Mouse (Mus musculus) megakaryocyte, embryonic 14.5 days (primary cell): ENCODE data around the gene Nr3c2. TPM values are rescaled to one million over a fixed set of nuclear protein-coding genes. Genes with fewer than 3 reads are reported as not detected.

Experiments
- H3K27me3 ChIP-seq: replicated peaks from 2 replicates; pipeline ENCODE3; 2012; ENCODE audit warnings: inconsistent platforms
- H3K36me3 ChIP-seq: replicated peaks from 2 replicates; pipeline ENCODE3; 2012; ENCODE audit warnings: low read length, inconsistent platforms, mixed read lengths
- H3K4me1 ChIP-seq: 2 replicates; pipeline ENCODE4 v1.6.1; 2012; ENCODE audit warnings: inconsistent platforms
- H3K4me3 ChIP-seq: replicated peaks from 2 replicates; pipeline ENCODE3; 2012; ENCODE audit warnings: moderate library complexity, mild to moderate bottlenecking, inconsistent platforms
- H3K9me3 ChIP-seq: 2 replicates; pipeline ENCODE4 v1.6.1; 2012; ENCODE audit warnings: inconsistent platforms
- FLI1 ChIP-seq: IDR thresholded peaks from 2 replicates; pipeline ENCODE4 v1.6.1; 2012; ENCODE audit warnings: low read length, inconsistent platforms, mixed read lengths
- GATA1 ChIP-seq: IDR thresholded peaks from 3 replicates; pipeline ENCODE4 v1.6.1; 2012; ENCODE audit warnings: mixed read lengths, low read length, inconsistent platforms, borderline replicate concordance
- polyA plus RNA-seq: library from polyadenylated mRNA; stranded (reverse); fragments of >175 nt; gene quantifications from 2 replicates; pipeline ENCODE4 v1.2.3, GENCODE M21; 2012; ENCODE audit warnings: low replicate concordance; ENCODE audit not compliant: insufficient read depth

The Nr3c2 gene
- polyA plus RNA-seq, 1 experiment, result not detected

DNA sequence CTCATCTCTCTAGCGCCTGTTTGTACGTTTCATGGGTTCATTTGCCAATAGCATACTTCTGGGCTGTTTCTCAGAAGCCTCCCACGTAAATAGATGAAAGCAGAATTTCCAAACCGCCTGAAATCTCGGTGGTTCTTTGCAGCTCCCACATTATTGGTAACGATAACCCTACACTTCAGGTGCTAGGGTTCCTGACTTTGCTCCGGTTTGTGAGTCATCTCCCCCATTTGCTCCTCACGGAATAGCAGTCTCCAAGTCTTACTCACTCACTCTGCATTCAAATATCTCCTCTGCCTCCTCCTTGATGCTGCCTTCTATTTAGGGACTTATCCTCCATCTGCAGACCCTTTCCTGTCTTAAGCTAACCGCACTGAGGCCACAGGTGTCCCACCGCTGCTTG, 215.5 kb downstream of the Nr3c2 start:
- Histone ChIP-seq H3K27me3 (no peaks in the 10 kb centered on the region), H3K9me3 (peaks cover 5% of the 10 kb centered on the region; the same call in 1 of the 2 replicates), H3K4me3 (no peak overlapping the region), H3K36me3 (no peaks in the 10 kb centered on the region), H3K4me1 (no peaks in the 10 kb centered on the region)
- TF ChIP-seq GATA1 (no peak), FLI1 (no peak)

DNA sequence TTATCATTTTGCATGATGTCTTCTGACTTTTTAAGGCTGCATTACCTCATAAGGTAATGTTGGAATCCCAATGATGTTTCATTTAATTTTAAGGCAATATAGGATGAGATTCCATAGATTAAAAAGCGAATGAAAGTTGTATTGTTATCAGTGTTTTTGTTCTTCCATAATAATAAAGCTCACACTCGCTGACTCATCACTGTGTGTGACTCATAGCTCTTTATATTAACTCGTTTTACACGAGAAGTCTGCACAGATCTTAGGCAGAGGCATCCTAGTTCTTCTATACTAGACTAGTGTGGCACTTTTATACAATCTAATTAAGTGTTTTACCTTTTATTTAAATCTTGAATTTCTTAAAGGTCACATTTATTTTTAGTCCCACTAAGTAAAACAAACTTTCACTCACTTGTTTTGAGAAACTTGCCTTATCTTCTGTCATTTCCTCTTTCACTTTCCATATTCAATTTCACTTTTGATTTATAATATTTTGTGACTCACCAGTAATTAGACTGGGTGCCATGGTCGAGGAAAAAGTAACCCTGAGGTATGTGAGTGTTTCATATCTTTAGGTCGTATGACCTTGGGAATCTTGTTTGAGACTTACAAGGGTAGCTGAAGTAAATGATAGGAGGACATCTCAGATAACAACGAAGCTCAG, 217.3 kb downstream of the Nr3c2 start:
- Histone ChIP-seq H3K27me3 (no peaks in the 10 kb centered on the region), H3K9me3 (peaks cover 5% of the 10 kb centered on the region; the same call in 1 of the 2 replicates), H3K4me1 (no peaks in the 10 kb centered on the region), H3K36me3 (no peaks in the 10 kb centered on the region), H3K4me3 (no peak overlapping the region)
- no peak for TF ChIP-seq GATA1
- TF ChIP-seq FLI1, result no peak

DNA sequence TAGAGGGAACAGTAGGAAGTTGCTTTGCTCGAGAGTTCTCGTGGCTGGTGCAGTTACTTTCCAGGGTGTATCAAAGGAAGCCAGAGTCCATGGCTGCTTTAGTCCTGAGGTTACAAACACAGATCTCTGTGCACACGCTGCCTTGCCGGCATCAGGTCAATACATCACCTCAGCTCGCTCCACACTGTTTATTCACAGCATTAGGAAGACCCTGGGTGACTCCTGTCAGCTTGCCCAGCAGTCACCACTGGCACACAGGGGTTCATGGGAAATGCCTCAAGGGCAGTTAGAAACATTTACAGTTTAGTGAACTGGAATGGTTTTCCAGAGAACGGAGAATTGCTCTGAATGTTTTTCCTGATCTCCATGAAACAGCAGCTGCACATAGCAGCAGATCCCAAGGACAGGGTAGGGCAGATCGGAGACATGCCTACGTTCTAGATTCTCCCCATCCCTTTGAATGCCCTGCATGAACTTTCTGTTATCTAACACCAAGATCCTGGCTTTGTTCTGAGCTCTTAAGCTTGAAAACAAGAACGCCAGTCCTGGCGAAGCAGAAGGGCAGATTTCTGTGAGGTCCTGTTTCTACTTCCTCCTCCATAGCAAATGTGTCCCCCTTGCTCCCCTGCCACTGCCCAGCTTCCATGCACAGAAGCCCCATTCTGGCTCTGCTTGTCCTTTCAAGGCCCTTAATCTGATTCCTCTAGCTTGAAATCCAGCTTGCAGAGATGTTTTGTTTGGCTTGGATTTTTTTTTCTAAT, 221.7 kb downstream of the Nr3c2 start:
- H3K9me3 ChIP-seq, result no peaks in the 10 kb centered on the region
- no peaks in the 10 kb centered on the region for H3K36me3 ChIP-seq
- no peak overlapping the region for H3K4me3 ChIP-seq
- TF ChIP-seq FLI1 (no peak), GATA1 (no peak)
- no peaks in the 10 kb centered on the region for H3K4me1 ChIP-seq
- no peaks in the 10 kb centered on the region for H3K27me3 ChIP-seq

DNA sequence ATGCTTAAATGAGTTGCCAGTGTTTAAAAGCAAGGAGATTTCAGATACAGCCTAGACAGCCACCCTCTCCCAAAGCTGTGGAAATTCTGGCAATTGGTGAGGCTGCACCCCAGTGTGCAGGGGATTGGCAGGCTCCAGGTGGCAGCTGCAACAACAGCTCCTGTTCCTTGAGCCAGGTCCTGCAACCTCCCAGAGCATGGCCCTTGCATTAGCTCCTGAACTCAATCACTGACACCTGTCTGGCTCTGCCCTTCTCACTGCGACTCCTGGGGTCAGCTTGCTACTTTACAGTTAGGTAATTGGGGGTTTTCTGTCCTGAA, 222.3 kb downstream of the Nr3c2 start:
- Histone ChIP-seq H3K4me3 (no peak overlapping the region), H3K36me3 (no peaks in the 10 kb centered on the region)
- TF ChIP-seq GATA1 (no peak), FLI1 (no peak)

DNA sequence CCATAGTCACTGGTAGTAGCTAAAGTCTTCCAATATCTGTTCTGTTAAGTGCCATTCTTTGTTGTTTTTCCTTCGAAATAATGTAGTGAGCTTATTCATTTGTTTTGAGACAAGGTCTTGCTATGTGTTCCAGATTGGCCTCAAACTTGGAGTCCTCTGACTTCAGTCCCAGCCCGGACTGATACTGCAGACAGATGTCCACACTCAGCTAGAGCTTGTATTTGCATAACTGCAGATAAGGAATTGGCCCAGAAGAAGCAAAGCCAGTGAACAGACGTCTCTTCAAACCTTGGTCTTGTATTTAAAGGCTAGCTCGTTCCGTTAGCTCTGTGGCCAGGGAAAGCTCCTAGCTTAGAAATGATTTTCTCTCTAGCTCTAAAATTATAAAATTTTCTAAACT, 223.1 kb downstream of the Nr3c2 start:
- Histone ChIP-seq H3K4me1 (no peaks in the 10 kb centered on the region), H3K4me3 (no peak overlapping the region), H3K27me3 (no peaks in the 10 kb centered on the region), H3K9me3 (peaks cover 4% of the 10 kb centered on the region; the same call in 1 of the 2 replicates), H3K36me3 (no peaks in the 10 kb centered on the region)
- TF ChIP-seq GATA1, result no peak
- no peak for TF ChIP-seq FLI1

More for the DNA sequence above, 222.3 kb downstream of the Nr3c2 start:
- Histone ChIP-seq H3K9me3 (no peaks in the 10 kb centered on the region), H3K4me1 (no peaks in the 10 kb centered on the region), H3K27me3 (no peaks in the 10 kb centered on the region)

DNA sequence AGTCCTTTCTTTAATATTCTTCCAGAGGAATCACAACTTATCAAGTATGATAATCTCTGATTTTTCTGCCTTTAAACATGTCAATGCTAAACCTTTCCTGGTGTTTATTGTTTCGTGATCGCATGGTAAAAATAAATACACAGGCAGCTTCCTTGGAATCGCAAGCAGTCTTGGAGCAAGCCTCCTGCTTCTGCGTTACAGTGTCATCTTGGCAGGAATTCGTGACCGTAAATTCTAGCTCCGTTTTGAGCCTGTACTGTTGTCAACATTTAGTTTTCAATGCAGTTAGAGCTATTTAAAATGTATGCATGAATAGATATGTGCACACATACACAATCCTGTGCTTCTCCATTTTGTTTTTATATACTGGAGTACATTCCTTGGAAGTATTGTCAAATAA, 226.5 kb downstream of the Nr3c2 start:
- no peaks in the 10 kb centered on the region for H3K4me1 ChIP-seq
- TF ChIP-seq GATA1 (no peak), FLI1 (no peak)
- no peaks in the 10 kb centered on the region for H3K27me3 ChIP-seq
- H3K4me3 ChIP-seq, result no peak overlapping the region
- H3K9me3 ChIP-seq, result peaks cover 22% of the 10 kb centered on the region
- no peaks in the 10 kb centered on the region for H3K36me3 ChIP-seq

DNA sequence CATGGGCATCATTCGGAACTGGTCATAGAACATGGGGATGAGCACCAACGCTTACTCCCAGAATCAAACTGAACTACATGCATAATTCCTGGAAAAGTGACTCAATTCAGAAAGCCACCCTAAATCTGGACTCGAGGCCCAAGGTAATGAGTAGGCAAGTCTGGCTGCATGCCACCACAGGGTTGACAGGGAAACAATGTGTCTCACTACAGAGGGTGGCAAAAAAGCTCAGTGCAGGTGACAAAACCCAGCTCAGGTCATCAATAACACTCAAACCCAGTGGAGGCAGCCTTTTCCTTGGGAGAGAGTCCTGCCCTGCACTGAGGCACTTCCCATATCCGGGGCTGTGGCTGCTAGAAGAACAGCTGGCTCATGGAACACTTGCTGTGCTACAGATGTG, 228.8 kb downstream of the Nr3c2 start:
- H3K4me1 ChIP-seq, result no peaks in the 10 kb centered on the region
- H3K9me3 ChIP-seq, result peaks cover 25% of the 10 kb centered on the region
- H3K27me3 ChIP-seq, result no peaks in the 10 kb centered on the region
- no peaks in the 10 kb centered on the region for H3K36me3 ChIP-seq
- TF ChIP-seq FLI1 (no peak), GATA1 (no peak)
- no peak overlapping the region for H3K4me3 ChIP-seq

DNA sequence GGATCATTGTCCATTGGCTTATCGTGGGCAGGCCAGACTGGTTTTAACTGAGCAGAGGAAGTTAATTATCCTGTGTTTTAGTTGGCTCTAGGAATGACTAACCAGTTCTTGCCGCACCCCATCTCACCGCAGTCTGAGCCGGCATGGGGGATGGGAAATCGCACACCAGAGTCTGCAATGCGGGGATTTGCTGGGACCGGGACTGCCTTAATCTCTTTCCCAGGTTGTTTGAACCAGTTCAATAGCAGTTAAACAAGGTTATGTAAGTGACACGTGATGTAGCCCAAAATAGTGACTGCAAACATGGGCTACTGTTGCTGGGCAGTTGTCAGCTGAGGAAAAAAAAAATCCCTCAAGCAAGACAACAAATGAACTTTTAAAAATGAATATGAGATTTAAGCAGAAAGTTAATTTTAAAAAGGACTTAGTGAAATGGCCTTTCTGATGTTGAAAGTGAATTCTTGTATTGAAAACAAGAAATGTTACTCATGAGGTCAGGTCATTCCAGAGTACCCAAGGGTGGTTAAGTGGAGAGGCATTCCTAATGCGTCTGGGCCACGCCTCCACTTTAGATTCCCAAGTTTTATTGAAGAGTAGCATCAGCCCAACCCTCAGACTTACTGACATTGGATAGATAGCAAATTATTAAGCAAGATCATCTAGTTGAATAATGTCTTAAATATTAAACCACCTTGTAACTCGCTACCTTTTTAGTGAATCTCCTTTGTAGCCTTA, 233.8 kb downstream of the Nr3c2 start:
- Histone ChIP-seq H3K27me3 (no peaks in the 10 kb centered on the region), H3K4me3 (no peak overlapping the region), H3K4me1 (no peaks in the 10 kb centered on the region), H3K9me3 (peaks cover 18% of the 10 kb centered on the region), H3K36me3 (no peaks in the 10 kb centered on the region)
- TF ChIP-seq FLI1, result no peak
- TF ChIP-seq GATA1, result no peak

DNA sequence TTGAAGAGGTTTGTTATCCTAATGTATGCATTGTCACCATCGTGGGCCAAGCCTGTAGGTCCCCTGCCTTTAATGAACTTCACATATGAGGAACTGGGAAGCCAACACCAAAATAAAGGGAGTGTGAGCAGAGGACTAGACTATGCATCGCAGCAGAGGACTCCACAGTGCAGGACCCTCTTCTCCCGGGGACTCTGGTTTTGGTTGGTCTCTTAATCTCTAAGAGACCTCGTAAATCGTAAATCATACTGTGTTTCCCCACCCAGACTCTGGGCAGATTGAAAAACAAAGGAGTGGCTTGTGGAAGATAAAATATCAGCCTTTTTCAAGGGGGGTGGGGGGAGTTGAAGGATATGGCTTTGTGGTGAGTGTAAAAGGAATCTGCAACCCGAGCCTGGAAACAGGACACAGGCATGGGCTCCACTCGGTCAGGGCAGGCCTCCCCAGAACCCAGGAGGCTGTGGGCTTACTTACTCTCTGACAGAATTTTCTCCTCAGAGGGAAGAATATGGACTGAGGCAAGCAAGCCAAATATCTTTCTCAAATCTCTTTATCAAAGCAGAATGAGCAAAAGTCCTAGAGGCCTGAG, 234.6 kb downstream of the Nr3c2 start:
- Histone ChIP-seq H3K27me3 (no peaks in the 10 kb centered on the region), H3K4me1 (no peaks in the 10 kb centered on the region), H3K36me3 (no peaks in the 10 kb centered on the region), H3K4me3 (no peak overlapping the region), H3K9me3 (peaks cover 14% of the 10 kb centered on the region)
- TF ChIP-seq GATA1, result no peak
- TF ChIP-seq FLI1, result no peak

DNA sequence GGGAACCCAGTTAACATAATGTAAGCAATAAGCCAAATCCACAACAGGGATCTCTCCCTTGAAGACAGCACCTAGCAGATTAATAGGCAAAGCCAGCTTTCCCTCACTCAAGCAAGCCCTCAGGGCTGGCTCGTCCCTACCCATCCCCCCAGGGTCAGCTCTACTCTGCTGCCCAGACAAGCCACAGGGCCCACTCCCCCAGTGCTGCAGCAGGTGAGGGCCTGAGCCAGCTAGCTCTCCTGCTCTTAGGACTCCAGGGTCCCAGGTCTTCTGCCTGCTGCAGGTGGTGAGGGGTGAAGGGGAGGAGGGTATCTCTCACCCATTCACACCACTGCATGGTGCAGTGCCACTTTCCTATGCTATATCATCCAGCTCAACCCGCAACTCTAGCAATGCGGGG, 246.0 kb downstream of the Nr3c2 start:
- Histone ChIP-seq H3K36me3 (no peaks in the 10 kb centered on the region), H3K4me3 (peak overlapping the region; percentile 7), H3K4me1 (no peaks in the 10 kb centered on the region), H3K9me3 (peaks cover 33% of the 10 kb centered on the region), H3K27me3 (no peaks in the 10 kb centered on the region)
- no peak for TF ChIP-seq GATA1
- TF ChIP-seq FLI1, result no peak

DNA sequence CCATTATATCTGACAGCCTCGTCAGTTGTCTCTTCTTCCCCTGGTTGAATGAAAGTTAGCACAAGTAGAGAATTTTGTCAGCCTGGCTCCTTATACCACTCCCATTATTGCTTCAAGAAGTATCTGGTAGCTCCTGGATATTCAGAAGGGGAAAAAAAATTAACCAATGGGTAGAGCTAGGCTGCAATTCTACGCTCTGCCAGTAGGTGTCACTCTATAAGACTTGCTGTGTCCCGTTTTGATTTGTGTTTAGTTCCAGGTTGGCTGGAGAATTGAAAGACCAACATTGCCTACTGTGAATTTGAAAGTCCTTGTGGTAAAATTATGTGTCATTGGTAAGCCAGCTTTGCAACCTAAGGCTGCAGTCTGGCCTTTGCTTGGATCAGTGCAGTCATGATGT, 255.3 kb downstream of the Nr3c2 start:
- no peaks in the 10 kb centered on the region for H3K4me1 ChIP-seq
- no peak overlapping the region for H3K4me3 ChIP-seq
- H3K36me3 ChIP-seq, result no peaks in the 10 kb centered on the region
- 0 out of 2 replicates have a peak, but pooled peaks cover 2% of the 10 kb centered on the region for H3K9me3 ChIP-seq
- no peak for TF ChIP-seq GATA1
- TF ChIP-seq FLI1, result no peak
- H3K27me3 ChIP-seq, result no peaks in the 10 kb centered on the region
